Mouse (Mus musculus) small intestine, adult 2 months (tissue): ENCODE data around the gene Mvk.

Experiments
- CTCF ChIP-seq: fragments of 200-500 bp; IDR thresholded peaks from 2 replicates; pipeline ENCODE4 v1.5.1; 2012; ENCODE audit warnings: low read depth, mild to moderate bottlenecking, control low read depth, inconsistent platforms, low read length, moderate library complexity, mixed read lengths; ENCODE audit not compliant: insufficient replicate concordance, insufficient read length; ENCODE audit errors: extremely low read depth
- POLR2A ChIP-seq: fragments of 200-500 bp; IDR thresholded peaks from 2 replicates; pipeline ENCODE4 v1.6.1; 2012; ENCODE audit warnings: low read depth, mild to moderate bottlenecking, control low read depth, inconsistent platforms, low read length, moderate library complexity

DNA sequence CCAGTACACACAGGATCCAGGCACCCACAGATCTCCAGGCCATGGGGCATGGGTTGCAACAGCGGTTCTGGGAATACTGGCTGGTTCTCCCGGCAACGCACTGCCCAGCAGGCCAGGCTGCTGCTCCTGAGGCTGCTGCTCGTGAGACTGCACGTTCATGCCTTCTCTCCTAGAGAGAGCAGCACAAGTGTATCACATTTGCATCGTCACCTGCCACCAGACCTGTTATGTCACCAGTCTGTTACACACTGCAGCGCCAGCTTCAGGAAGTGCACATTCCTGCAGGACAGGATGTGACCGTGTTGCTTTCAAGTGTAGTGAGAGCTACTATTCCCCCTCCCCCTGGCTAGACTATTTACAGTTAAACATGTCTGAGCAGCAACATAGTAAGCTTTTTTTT lies 27.2 kb upstream of the Mvk start:
- TF ChIP-seq CTCF (no peak), POLR2A (no peak)
